Mouse (Mus musculus): ENCODE measurements at regions not wholly inside any gene's neighbourhood (a gene's known extent, or its start where the extent isn't known, plus 50 kb on each side); places are given as distances from the start of the nearest gene placed in this dataset.

DNA sequence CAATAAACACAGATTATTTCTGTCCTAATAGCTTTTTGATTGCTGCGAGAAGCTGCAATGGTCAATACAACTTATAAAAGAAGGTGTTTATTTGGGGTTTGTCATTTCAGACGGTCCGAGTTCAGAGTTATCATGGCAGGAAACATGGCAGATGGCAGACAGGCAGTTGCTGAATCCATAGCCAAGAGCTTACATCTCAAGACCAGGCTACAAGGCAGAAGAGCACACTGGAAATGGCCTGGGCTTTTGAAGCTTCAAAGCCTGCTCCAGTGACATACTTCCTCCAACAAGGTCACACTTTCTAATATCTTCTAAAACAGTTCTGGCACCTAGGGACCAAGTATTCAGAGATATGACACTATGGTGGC lies 136.8 kb downstream of the Bmp2 start:
- Histone ChIP-seq H3K4me1 (ENCODE audit: control insufficient read depth, insufficient read depth, insufficient read length, low read length) (no peaks in the 10 kb centered on the region), H3K36me3 (ENCODE audit: control insufficient read depth, insufficient read depth, low read length) (no peaks in the 10 kb centered on the region), H3K27ac (ENCODE audit: insufficient read depth, low read depth, low read length) (no peak overlapping the region), H3K27me3 (ENCODE audit: control insufficient read depth, insufficient read depth, low read length) (no peaks in the 10 kb centered on the region), H3K4me3 (ENCODE audit: low read depth, low read length) (no peak overlapping the region)
- WGBS, result 36% methylated on average over 3 of the region's 3 CpGs
- TF ChIP-seq CTCF (IDR thresholded peaks at IDR 0.05; ENCODE audit: extremely low read depth, insufficient read length, insufficient replicate concordance, low read depth, low read length), result no peak
- no peak for TF ChIP-seq POLR2A (IDR thresholded peaks at IDR 0.05; ENCODE audit: low read depth, low read length)

DNA sequence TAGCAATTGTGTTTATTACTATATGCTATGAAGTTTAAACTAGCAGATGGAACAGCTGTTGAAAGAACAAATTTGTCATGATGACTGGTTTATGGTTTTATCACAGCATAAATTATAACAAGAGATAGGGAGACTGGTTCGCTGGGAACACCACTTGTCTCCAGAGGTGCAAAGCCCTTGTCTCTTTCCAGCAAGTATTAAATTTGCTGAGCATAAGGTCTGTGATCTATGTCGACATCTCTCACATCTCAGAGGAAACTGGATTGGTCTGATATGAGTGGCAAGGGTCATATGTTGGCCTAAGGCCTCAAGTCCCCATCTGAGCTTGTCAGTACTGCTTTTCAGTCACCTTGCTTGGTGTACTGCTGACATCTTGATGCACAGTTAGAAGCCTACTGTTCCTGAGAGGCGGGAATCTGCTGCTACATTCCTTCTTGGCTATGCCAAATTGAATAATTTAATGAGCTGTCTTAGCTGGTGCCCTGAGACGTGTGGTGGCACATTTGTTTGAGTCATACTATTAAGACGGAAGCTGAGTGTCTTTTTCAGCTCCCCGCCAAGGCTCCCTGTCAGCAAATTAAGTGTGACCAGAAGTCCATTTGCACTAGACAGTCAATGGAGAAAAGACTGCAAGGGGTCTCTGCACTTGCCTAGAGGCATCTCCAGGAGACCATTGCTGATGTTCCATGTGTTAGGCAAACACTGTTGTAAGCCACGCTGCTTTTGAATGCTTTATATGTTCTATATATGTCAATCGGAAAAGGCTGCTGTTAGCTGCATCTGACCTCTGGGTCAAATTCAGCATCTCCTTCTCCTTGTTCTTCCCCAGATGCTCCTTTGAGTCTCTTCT lies 157.0 kb downstream of the Bmp2 start:
- no peaks in the 10 kb centered on the region for H3K36me3 ChIP-seq (ENCODE audit: control insufficient read depth, insufficient read depth, low read length)
- H3K27me3 ChIP-seq (ENCODE audit: control insufficient read depth, insufficient read depth, low read length), result no peaks in the 10 kb centered on the region
- 51% methylated on average over 8 of the region's 8 CpGs for WGBS
- no peaks in the 10 kb centered on the region for H3K4me1 ChIP-seq (ENCODE audit: control insufficient read depth, insufficient read depth, insufficient read length, low read length)
- no peak overlapping the region for H3K27ac ChIP-seq (ENCODE audit: insufficient read depth, low read depth, low read length)
- no peak overlapping the region for H3K4me3 ChIP-seq (ENCODE audit: low read depth, low read length)
- TF ChIP-seq POLR2A (IDR thresholded peaks at IDR 0.05; ENCODE audit: low read depth, low read length) (no peak), CTCF (IDR thresholded peaks at IDR 0.05; ENCODE audit: extremely low read depth, insufficient read length, insufficient replicate concordance, low read depth, low read length) (no peak)

DNA sequence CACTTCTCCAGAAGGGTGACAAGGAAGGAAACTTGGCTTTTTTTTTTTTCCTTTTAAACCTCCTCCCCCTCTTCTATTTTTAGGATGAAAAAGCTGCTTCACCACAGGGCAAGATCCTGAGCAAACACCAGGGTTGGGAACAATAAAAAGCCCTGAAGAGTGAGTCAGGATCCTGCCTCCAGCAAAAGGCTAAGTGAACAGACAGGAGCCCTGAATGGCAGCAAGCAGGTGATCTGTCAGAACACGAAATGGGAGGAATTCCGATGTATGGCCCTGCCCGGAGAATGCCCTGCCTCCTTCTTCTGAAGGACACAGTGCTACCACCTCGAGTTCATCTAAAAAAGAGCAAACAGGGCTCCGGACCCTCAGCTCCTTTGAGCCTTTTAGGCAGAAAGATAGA lies 164.3 kb downstream of the Bmp2 start:
- Histone ChIP-seq H3K36me3 (ENCODE audit: control insufficient read depth, insufficient read depth, low read length) (no peaks in the 10 kb centered on the region), H3K4me3 (ENCODE audit: low read depth, low read length) (no peak overlapping the region), H3K27ac (ENCODE audit: insufficient read depth, low read depth, low read length) (no peak overlapping the region), H3K4me1 (ENCODE audit: control insufficient read depth, insufficient read depth, insufficient read length, low read length) (no peaks in the 10 kb centered on the region), H3K27me3 (ENCODE audit: control insufficient read depth, insufficient read depth, low read length) (no peaks in the 10 kb centered on the region)
- no peak for TF ChIP-seq POLR2A (IDR thresholded peaks at IDR 0.05; ENCODE audit: low read depth, low read length)
- TF ChIP-seq CTCF (IDR thresholded peaks at IDR 0.05; ENCODE audit: extremely low read depth, insufficient read length, insufficient replicate concordance, low read depth, low read length), result no peak
- WGBS, result 43% methylated on average over 5 of the region's 5 CpGs

- Histone ChIP-seq H3K27me3 (ENCODE audit: control insufficient read depth, insufficient read depth, low read length) (no peaks in the 10 kb centered on the region), H3K36me3 (ENCODE audit: control insufficient read depth, insufficient read depth, low read length) (no peaks in the 10 kb centered on the region), H3K4me1 (ENCODE audit: control insufficient read depth, insufficient read depth, insufficient read length, low read length) (no peaks in the 10 kb centered on the region), H3K27ac (ENCODE audit: insufficient read depth, low read depth, low read length) (no peak overlapping the region), H3K4me3 (ENCODE audit: low read depth, low read length) (no peak overlapping the region)
- WGBS, result 81% methylated on average over 2 of the region's 2 CpGs
- TF ChIP-seq CTCF (IDR thresholded peaks at IDR 0.05; ENCODE audit: extremely low read depth, insufficient read length, insufficient replicate concordance, low read depth, low read length) (no peak), POLR2A (IDR thresholded peaks at IDR 0.05; ENCODE audit: low read depth, low read length) (no peak)
These were observed 165.1 kb downstream of the Bmp2 start for GRCm38 (mm10) chr2:133717076-133717475.

DNA sequence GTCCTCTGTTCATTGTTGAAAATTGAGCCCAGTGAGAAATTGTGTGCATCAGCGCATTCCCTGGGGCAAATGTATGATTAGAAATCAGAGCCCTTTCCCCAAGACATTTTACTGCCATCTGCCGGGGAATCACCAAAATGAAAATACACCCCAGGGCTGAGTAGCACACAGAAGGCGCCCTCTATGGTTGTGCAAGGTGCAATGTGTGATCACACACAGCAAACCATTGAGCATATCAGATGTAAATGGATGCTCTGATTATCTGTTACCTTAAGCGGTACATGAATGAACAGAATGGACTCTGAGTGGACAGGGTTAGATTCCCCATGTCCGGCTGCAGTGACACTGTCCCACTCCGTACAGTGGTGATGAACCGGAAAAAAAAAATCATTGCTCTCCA lies 172.4 kb downstream of the Bmp2 start:
- Histone ChIP-seq H3K4me3 (ENCODE audit: low read depth, low read length) (no peak overlapping the region), H3K36me3 (ENCODE audit: control insufficient read depth, insufficient read depth, low read length) (no peaks in the 10 kb centered on the region), H3K27me3 (ENCODE audit: control insufficient read depth, insufficient read depth, low read length) (no peaks in the 10 kb centered on the region), H3K27ac (ENCODE audit: insufficient read depth, low read depth, low read length) (no peak overlapping the region), H3K4me1 (ENCODE audit: control insufficient read depth, insufficient read depth, insufficient read length, low read length) (no peaks in the 10 kb centered on the region)
- TF ChIP-seq CTCF (IDR thresholded peaks at IDR 0.05; ENCODE audit: extremely low read depth, insufficient read length, insufficient replicate concordance, low read depth, low read length) (no peak), POLR2A (IDR thresholded peaks at IDR 0.05; ENCODE audit: low read depth, low read length) (no peak)
- WGBS, result 63% methylated on average over 7 of the region's 7 CpGs

DNA sequence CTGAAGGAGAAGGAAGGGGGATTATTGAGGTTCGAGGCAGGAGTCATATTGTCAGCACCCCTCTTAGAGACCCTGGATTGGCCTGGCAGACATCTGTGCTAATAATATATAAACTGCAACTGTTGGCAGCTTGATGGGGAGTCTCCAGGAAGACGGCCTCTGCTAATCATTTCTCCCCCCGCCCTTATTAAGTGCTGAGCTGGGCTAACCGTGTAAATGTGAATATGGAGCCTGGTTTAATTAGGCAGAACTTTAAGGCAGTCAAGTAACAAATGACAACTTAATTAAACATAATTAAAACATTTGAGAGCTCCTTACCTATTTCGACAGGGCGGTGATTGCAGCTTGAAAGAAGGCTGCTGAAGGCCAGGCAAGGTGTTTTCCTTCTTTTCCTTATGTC lies 172.8 kb downstream of the Bmp2 start:
- Histone ChIP-seq H3K27ac (ENCODE audit: insufficient read depth, low read depth, low read length) (no peak overlapping the region), H3K36me3 (ENCODE audit: control insufficient read depth, insufficient read depth, low read length) (no peaks in the 10 kb centered on the region), H3K4me1 (ENCODE audit: control insufficient read depth, insufficient read depth, insufficient read length, low read length) (no peaks in the 10 kb centered on the region), H3K27me3 (ENCODE audit: control insufficient read depth, insufficient read depth, low read length) (no peaks in the 10 kb centered on the region), H3K4me3 (ENCODE audit: low read depth, low read length) (no peak overlapping the region)
- TF ChIP-seq POLR2A (IDR thresholded peaks at IDR 0.05; ENCODE audit: low read depth, low read length) (no peak), CTCF (IDR thresholded peaks at IDR 0.05; ENCODE audit: extremely low read depth, insufficient read length, insufficient replicate concordance, low read depth, low read length) (no peak)
- 78% methylated on average over 6 of the region's 6 CpGs for WGBS

GRCm38 (mm10) chr2:133734469-133735225 lies 182.7 kb downstream of the Bmp2 start:
- Histone ChIP-seq H3K36me3 (ENCODE audit: control insufficient read depth, insufficient read depth, low read length) (no peaks in the 10 kb centered on the region), H3K27me3 (ENCODE audit: control insufficient read depth, insufficient read depth, low read length) (no peaks in the 10 kb centered on the region), H3K4me3 (ENCODE audit: low read depth, low read length) (no peak overlapping the region), H3K27ac (ENCODE audit: insufficient read depth, low read depth, low read length) (no peak overlapping the region; the same call in 1 of the 2 replicates), H3K4me1 (ENCODE audit: control insufficient read depth, insufficient read depth, insufficient read length, low read length) (peaks cover 5% of the 10 kb centered on the region; the same call in 1 of the 2 replicates)
- WGBS, result 29% methylated on average over 9 of the region's 9 CpGs
- TF ChIP-seq CTCF (IDR thresholded peaks at IDR 0.05; ENCODE audit: extremely low read depth, insufficient read length, insufficient replicate concordance, low read depth, low read length), result no peak
- no peak for TF ChIP-seq POLR2A (IDR thresholded peaks at IDR 0.05; ENCODE audit: low read depth, low read length)
